20 mouse cellular contexts compared by ENCODE assay signal in genomic region chr14:97389005-97389404, GRCm38 (mm10).
"Had no signal": no experiment of that assay in that cellular context is flagged by ENCODE, and none has a peak within 500 bp of the region (broad histone marks: within the 10 kb centered on the region; RNA-seq: fewer than 3 reads in every experiment).

No protein-coding gene starts in this region.

- H3K9me3 ChIP-seq: lung, embryonic 15.5 days; midbrain, embryonic 10.5 days; midbrain, embryonic 12.5 days; neural tube, embryonic 13.5 days; neural tube, embryonic 15.5 days; stomach, embryonic 15.5 days had no signal

- H3K9ac ChIP-seq: liver, postnatal 0 days; lung, embryonic 15.5 days; midbrain, embryonic 12.5 days; neural tube, embryonic 13.5 days; neural tube, embryonic 15.5 days; stomach, embryonic 15.5 days had no signal

- H3K4me1 ChIP-seq: lung, embryonic 15.5 days; midbrain, embryonic 10.5 days; midbrain, embryonic 12.5 days; neural tube, embryonic 13.5 days; neural tube, embryonic 15.5 days; stomach, embryonic 15.5 days had no signal

- H3K27me3 ChIP-seq: lung, embryonic 15.5 days; midbrain, embryonic 12.5 days; neural tube, embryonic 13.5 days; neural tube, embryonic 15.5 days; stomach, embryonic 15.5 days had no signal

- DNase-seq: liver, postnatal 0 days; lung, adult 2 months; lung, postnatal 14 days; lung, postnatal 36 days; midbrain, embryonic 14.5 days; right cerebral cortex, postnatal 14 days; thymus, adult 2 months; thymus, postnatal 25 days; thymus, postnatal 4 days had no signal

- H3K36me3 ChIP-seq: lung, embryonic 15.5 days; midbrain, embryonic 10.5 days; midbrain, embryonic 12.5 days; neural tube, embryonic 13.5 days; neural tube, embryonic 15.5 days; stomach, embryonic 15.5 days had no signal

- H3K4me3 ChIP-seq: lung, embryonic 15.5 days; midbrain, embryonic 10.5 days; midbrain, embryonic 12.5 days; myocyte; neural tube, embryonic 13.5 days; neural tube, embryonic 15.5 days; stomach, embryonic 15.5 days had no signal

- ATAC-seq: liver, postnatal 0 days; lung, postnatal 0 days; midbrain, embryonic 16.5 days had no signal

- H3K27ac ChIP-seq: lung, embryonic 15.5 days; macrophage; midbrain, embryonic 10.5 days; midbrain, embryonic 12.5 days; neural tube, embryonic 13.5 days; neural tube, embryonic 15.5 days; stomach, embryonic 15.5 days; stomach, postnatal 0 days had no signal
